7 mouse cellular contexts compared by ENCODE assay signal in the genomic region with DNA sequence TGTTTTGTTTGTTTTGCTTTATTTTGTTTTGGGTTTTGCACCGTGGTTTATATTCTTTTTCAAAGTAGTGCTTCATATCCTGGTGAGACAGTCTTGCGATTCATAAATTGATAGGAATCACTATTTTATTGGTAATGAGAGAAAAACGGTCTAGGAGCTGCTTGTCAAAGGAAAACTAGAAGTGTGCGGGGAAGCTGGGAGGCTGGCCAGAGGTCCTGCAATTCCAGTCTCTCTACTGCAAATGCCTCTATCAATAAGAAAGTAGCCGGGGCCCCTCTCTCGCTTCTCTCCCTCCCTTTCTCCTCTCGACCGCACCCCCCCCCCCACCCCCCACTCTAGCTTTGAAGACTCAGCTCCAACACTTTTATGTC. TPM values are rescaled to one million over a fixed set of nuclear protein-coding genes. Genes with fewer than 3 reads are reported as not detected.
DNase-seq lines count a peak whose midpoint lies in the region; ATAC-seq and TF ChIP-seq lines count a peak whose summit lies in the region.

No protein-coding gene starts in this region.

- H3K9me3 ChIP-seq in liver, postnatal 0 days (ENCODE audit: low read length): no peaks in the 10 kb centered on the region

- peak overlapping the region; percentile 26; the same call in 1 of the 2 replicates for H3K9ac ChIP-seq in liver, adult 2 months (ENCODE audit: low read depth, low read length)
- peak overlapping the region; percentile 94 for H3K9ac ChIP-seq in liver, postnatal 0 days (replicated peaks)

- no peaks in the 10 kb centered on the region for H3K27me3 ChIP-seq in liver, adult 2 months (ENCODE audit: control insufficient read depth, insufficient read depth, low read length)
- no peaks in the 10 kb centered on the region for H3K27me3 ChIP-seq in liver, postnatal 0 days (ENCODE audit: insufficient read depth, low read length)

- H3K79me2 ChIP-seq in liver, adult 2 months (ENCODE audit: control insufficient read depth, insufficient read depth, low read length): no peaks in the 10 kb centered on the region

- H3K4me3 ChIP-seq in liver, adult 2 months (ENCODE audit: insufficient read depth, low read depth, low read length): peak overlapping the region; percentile 92
- peak overlapping the region; percentile 87 for H3K4me3 ChIP-seq in cortical plate, adult 2 months (ENCODE audit: insufficient read depth, low read length)
- peak overlapping the region; percentile 95 for H3K4me3 ChIP-seq in liver, postnatal 0 days (ENCODE audit: low read depth, low read length)

- H3K36me3 ChIP-seq in liver, adult 2 months (ENCODE audit: control insufficient read depth, insufficient read depth, low read length): no peaks in the 10 kb centered on the region
- H3K36me3 ChIP-seq in liver, postnatal 0 days (replicated peaks; ENCODE audit: insufficient read depth, low read length): no peaks in the 10 kb centered on the region

- no peak for TF ChIP-seq CTCF in liver, adult 2 months (IDR thresholded peaks at IDR 0.05; ENCODE audit: low read depth, low read length)
- no peak for TF ChIP-seq CTCF in cortical plate, adult 2 months (IDR thresholded peaks at IDR 0.05; ENCODE audit: extremely low read depth, insufficient read depth, low read length)
- no peak for TF ChIP-seq CTCF in liver, postnatal 0 days (IDR thresholded peaks at IDR 0.05; ENCODE audit: low read depth)

- ATAC-seq in liver, postnatal 0 days: peak; percentile 26; the same call in 1 of the 2 replicates

- H3K4me2 ChIP-seq in liver, postnatal 0 days (ENCODE audit: low read depth, low read length): peak overlapping the region; percentile 82

- intact Hi-C loops in gastrocnemius, postnatal 14 days (cut with DNase I; ENCODE audit: low total_unique reads): no loop called here

- TF ChIP-seq POLR2A in liver, adult 2 months (IDR thresholded peaks at IDR 0.05; ENCODE audit: extremely low read depth, insufficient read depth, low read length): no peak
- no peak for TF ChIP-seq POLR2A in cortical plate, adult 2 months (IDR thresholded peaks at IDR 0.05; ENCODE audit: extremely low read depth, insufficient read depth, low read length)

- peak; percentile 39 for DNase-seq in liver, adult 2 months (ENCODE audit: extremely low read depth, low read depth, low spot score)
- no peak for DNase-seq in liver
- DNase-seq in gastrocnemius, postnatal 14 days: peak; percentile 29
- no peak for DNase-seq in liver, postnatal 0 days
- DNase-seq in urinary bladder, postnatal 4 days (ENCODE audit: low spot score in 2 of 2): no peak
- no peak for DNase-seq in spleen, postnatal 10 days (ENCODE audit: low spot score in 2 of 2)

- 3% methylated on average over 6 of the region's 8 CpGs for WGBS in liver, adult 2 months
- 3% methylated on average over 6 of the region's 8 CpGs for WGBS in liver, postnatal 0 days (ENCODE audit: insufficient replicate concordance)

- no peak overlapping the region for H3K27ac ChIP-seq in liver, adult 2 months (replicated peaks; ENCODE audit: insufficient read depth, low read depth, low read length)
- H3K27ac ChIP-seq in cortical plate, adult 2 months (ENCODE audit: insufficient read depth, low read length): no peak overlapping the region
- peak overlapping the region; percentile 99; the same call in 1 of the 2 replicates for H3K27ac ChIP-seq in liver, postnatal 0 days (ENCODE audit: low read depth)

- TF ChIP-seq EP300 in liver, postnatal 0 days (IDR thresholded peaks at IDR 0.05; ENCODE audit: low read depth): no peak

- H3K4me1 ChIP-seq in liver, adult 2 months (ENCODE audit: control insufficient read depth, insufficient read depth, low read length): peaks cover 2% of the 10 kb centered on the region; the same call in 1 of the 2 replicates
- peaks cover 2% of the 10 kb centered on the region; the same call in 1 of the 2 replicates for H3K4me1 ChIP-seq in cortical plate, adult 2 months (ENCODE audit: control insufficient read depth, insufficient read depth, low read length)
- peaks cover 7% of the 10 kb centered on the region for H3K4me1 ChIP-seq in liver, postnatal 0 days (ENCODE audit: insufficient read depth)

RNA-seq across cellular contexts. Expression of gene 2610301B20Rik, which starts 0.8 kb away (rescaled TPM):
- total RNA-seq in liver, adult 2 months (2014; rRNA removed): 2.7 and 3.0 TPM in 2 replicates
- polyA plus RNA-seq in liver, adult 2 months (2012; rRNA removed): 1.6 and 1.9 TPM in 2 replicates
- 41.8 and 44.5 TPM in 2 replicates for polyA plus RNA-seq in cortical plate, adult 2 months (2012; rRNA removed)
- 1 to 10 TPM; 3.8 to 4.1 TPM for total RNA-seq in gastrocnemius, postnatal 14 days (2021)
- 5.9 and 6.1 TPM in 2 replicates for polyA plus RNA-seq in liver, postnatal 0 days (2015; fragmentation: Nextera tagmentation; extraction: Ambion mirVana)

Comparison
In these comparisons a context has a peak if more than half of its experiments do, and no peak if none do; other contexts are left out.
1. DNase-seq: peak in liver, adult 2 months (single experiment) and gastrocnemius, postnatal 14 days (single experiment); none in liver (single experiment), liver, postnatal 0 days (single experiment), urinary bladder, postnatal 4 days (0 of 2) and spleen, postnatal 10 days (0 of 2).
2. Peak in every context shown above with its lines, with median percentiles within 50 percentile points of each other: H3K4me3 ChIP-seq.